Mouse (Mus musculus): ENCODE results near the gene Cbx8.

GRCm38 (mm10) chr11:119059256-119059655 lies 18.5 kb upstream of the Cbx8 start:
- TF ChIP-seq POLR2A (IDR thresholded peaks at IDR 0.05; ENCODE audit: low read depth, low read length): no peak
- no peak for TF ChIP-seq CTCF (IDR thresholded peaks at IDR 0.05; ENCODE audit: extremely low read depth, insufficient read length, insufficient replicate concordance, low read depth, low read length)

Measured in small intestine, adult 2 months (tissue).